Mouse (Mus musculus) frontal cortex, postnatal 10 days (tissue): ENCODE data around the gene Cntf.

Source experiments
- DNase-seq, 2 experiments: peaks; one replicate each; pipeline ENCODE4 v3.0.0; 2022; ENCODE audit warnings: low spot score in 2 of 2, mixed read lengths in 1 of 2

Gene Cntf

DNA sequence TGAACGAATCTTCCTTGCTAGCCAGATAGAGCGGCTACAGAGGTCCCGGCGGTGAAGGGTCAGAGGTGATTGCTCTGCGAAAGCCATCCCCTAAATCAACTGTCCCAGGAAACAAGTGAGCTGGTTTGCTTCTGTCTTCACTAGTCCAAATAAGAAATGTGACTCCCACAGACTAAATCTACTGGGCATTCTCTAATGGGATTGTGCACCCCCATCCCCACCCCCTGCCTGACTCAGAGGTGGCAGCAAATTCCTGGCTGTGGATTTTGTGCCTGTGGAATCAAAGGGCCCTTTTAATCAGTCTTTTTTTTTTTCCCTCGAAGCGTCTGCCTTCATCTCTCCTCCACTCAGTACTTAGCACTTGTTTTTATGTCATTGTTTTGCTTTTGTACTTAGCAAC is at the start of gene Cntf:
Gene Cntf, minus strand, starts transcription at position 325 of the 400 bp plus-strand sequence.
- no peak for DNase-seq

DNA sequence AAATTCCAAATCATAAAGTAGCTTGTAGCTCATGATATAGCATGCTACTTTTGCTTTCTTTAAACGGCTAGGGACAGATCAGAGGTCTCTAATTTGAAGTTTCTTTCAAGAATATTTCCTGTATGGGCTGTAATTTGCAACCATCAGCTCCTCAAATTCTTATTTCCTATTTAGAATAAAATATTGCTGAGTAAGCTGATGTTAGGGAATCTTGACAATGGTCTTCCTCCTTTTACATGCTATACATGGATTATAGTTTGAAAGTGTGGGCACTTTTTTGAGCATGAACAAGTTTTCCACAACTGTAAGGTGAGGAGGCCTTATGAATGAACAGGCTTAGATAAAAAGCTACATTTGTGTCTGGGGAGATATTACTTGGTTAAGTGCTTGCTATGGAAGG is 48.5 kb upstream of the Cntf start:
- DNase-seq: no peak

DNA sequence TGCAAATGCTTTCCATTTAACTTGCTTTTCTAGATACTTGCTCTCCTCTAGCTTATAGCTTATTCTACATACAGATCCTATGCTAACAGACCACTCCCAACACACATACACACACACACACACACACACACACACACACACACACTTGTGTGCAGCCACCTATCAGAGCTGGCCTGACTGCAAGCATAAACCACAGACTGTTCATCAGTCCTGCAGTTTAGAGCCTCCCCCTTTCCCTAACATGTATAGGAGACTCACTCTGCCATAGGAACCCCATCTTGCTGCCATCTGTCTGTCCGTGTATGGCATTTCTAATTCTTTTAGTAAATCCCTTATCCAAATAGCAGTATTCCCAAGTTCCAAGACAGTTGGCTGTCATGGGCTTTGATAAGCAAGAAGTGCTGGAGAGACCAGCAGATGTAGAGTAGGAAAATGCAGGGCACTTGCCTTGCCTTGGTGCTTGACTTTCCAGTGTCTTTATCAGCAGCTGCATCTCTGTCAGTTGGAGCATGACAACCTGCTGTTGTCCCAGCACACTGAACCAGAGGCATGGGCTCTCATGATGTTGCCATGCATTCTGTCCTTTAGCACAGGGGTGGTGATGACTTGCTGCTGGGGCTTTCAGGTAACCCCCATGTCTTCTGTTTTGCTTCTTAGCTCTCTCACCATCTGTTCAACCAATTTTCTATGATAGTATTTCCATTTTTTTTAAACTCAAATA is 47.4 kb upstream of the Cntf start:
- no peak for DNase-seq

DNA sequence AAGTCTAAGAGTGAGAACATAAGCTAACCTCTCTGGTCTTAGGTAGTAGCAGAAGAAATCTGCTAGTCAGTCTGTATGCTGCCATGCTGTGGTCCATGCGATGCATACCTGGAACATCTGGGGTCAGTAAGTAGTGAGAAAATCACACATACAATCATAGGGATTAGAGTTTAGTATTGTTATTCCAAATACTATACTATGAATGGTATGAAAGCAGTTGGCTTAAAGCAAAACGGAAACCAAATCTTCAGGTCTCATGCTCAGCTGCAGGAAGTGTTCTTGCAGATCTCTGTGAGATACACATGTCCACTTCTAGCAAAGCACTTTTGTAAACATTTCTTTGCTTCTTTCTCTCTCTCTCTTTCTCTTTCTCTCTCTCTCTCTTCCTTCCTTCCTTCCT is 40.8 kb upstream of the Cntf start:
- no peak for DNase-seq

DNA sequence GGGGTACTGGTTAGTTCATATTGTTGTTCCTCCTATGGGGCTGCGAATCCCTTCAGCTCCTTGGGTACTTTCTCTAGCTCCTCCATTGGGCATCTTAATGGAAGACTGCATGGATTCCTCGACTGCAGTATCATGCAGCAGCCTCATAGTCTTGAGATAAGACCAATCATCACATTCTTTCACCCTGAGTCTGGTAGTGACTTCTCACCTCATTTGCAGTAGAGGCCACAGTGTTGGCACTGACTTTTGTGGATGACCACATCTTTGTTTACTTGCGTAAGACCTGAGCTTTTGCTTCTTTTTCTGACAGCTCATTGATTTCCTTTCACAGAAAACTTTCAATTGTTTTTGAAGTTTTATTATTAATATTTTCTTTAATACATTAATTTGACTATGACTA is 40.3 kb upstream of the Cntf start:
- no peak for DNase-seq

DNA sequence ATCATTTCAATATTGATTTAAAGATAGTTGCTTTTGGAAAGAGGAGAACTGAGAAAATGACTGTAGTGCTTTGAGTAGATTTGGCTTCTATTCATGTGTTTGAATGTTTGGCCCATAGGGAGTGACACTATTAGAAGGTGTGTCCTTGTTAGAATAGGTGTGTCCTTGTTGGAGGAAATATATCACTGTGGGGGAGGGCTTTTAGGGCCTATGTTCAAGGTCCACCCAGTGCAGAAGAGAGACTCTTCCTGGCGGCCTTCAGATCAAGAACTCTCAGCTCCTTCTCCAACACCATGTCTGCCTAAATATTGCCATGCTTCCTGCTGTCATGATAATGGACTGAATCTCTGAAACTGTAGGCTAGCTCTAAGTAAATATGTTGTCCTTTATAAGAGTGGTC is 38.8 kb upstream of the Cntf start:
- no peak for DNase-seq

DNA sequence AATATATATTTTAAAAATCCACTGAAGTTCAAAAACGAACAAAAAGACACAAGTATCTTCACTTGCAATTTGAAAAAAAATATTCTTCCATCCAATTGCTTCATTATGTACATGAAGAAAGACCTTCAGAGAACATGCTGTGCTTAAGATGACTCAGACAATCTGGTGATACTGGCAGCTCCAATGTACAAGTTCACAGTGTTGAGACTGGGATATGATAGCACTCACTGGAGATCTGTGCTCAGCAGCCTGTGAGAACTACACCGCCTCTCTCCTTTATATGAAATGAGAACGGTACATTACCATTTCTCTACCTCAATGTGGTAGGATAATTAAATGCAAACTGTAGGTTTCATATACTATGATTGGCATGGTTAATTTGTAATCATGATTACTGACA is 37.4 kb upstream of the Cntf start:
- no peak for DNase-seq

DNA sequence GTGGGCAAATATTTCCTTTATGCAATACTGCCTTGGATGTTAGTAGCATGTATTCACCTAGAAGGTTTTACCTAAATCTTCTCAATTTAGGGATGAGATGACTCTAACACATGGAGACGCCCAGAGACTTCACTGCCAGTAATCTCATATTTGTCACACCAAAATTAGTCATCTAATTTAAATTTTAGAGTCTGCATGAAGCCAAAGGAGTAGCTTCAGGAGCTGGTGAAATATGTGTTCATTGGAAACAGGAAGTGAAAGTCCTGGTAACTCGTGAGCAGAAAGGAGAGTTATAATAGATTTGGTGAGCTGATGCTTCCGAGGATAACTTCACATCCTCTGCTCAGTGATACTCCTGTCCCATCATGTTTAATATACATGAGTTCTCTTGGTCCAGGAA is 35.6 kb upstream of the Cntf start:
- no peak for DNase-seq

DNA sequence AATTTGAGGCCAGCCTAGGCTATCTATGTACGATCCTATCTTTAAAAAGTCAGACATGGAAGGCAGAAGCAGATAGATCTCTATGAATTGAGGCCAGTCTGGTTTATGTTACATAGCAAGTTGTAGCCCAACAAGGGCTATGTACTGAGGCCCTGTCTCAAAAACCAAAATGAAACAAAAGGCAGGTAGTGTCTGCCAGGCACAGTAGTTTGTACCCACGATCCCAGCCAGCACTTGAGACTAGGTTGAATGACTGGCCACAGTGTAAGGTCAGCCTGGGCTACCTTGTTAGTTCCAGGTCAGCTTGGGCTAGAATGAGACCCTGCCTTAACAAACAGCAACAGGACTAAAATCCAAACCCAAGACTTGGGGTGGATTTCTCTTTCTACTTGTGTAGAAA is 35.2 kb upstream of the Cntf start:
- no peak for DNase-seq

DNA sequence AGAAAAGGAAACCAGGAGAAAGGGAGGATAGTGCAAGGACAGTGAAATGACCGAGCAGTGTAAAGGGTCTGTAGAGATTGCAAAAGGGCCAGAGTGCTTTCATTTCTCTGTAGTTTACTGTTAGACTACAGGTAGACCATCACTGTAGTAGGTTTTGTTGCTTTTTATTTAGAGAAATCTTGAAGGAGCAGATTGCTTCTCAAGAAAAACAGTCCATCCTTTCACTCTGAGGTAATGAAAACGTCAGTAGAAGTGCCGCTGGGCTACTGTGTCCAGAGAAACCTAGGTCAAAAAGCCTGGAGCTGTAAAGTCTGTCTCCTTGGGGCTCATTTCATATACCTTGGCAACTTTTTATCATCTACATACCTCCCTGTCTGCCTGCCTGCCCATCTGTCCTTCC is 33.6 kb upstream of the Cntf start:
- no peak for DNase-seq

DNA sequence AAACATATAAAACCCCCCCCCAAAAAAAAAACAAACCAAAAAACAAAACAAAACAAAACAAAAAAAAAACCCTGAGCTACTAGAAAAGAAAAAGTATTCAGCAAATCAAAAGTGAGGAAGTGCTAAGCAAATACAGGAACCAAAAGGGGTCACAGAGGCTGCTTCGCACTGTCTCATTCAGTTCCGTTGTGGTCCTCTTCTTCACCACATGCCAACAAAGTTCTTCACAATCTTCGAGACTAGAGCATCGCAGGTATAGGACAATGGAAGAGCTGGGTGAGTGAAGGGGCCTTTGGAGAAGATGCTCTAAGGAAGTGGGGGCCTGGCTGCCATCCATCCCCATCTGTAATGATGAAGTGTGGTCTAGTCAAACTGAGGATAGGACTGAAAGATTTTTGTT is 33.0 kb upstream of the Cntf start:
- no peak for DNase-seq

DNA sequence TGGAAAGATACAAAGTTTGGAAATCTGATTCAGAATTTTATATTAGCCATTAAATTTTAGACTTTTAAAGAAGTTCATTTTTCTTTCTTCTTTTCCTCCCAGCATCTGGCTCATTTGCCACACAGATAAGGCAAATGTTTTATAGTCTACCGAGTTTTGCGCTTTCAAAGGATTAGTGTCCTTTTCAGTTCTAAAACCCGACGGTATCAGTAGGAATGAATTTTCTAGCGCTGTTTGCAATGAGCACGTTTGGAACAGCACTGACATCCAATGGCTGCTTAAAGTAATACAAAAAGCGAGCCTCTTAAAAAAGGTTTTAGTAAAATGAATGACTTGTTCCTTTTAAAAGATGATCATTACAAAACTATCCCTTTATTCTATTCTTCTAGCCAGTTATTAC is 31.6 kb upstream of the Cntf start:
- DNase-seq: no peak

DNA sequence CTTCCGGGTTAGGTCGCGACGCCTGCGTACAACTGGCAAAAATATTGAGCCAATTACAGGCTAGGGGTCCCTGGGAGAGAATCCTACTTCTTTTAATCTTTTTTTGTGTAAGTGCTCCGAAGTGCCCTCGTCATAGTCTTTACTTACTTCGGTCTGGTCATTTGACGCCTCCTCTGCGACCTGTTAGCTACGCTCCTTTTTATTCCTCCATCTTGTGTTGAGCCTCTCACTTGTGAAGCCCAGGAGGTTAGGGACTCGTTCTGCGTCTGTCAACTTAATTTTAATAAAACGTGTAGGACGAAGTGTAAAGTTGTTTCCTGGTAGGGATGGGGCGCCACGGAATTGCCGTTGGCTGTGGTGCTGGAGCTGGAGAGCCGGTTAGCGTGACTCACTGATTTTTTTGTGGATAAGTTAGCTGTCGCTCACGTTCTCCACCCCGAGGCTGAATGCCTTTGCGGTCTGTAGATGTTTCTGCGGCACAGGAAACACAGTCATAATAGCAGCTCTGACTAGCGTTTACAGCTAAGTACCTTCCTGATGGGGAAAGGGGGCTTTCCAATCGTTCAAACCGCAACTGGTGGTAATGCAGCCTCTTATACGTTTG is 31.0 kb upstream of the Cntf start:
- DNase-seq: peak in 1 of 2 experiments; percentile 50

DNA sequence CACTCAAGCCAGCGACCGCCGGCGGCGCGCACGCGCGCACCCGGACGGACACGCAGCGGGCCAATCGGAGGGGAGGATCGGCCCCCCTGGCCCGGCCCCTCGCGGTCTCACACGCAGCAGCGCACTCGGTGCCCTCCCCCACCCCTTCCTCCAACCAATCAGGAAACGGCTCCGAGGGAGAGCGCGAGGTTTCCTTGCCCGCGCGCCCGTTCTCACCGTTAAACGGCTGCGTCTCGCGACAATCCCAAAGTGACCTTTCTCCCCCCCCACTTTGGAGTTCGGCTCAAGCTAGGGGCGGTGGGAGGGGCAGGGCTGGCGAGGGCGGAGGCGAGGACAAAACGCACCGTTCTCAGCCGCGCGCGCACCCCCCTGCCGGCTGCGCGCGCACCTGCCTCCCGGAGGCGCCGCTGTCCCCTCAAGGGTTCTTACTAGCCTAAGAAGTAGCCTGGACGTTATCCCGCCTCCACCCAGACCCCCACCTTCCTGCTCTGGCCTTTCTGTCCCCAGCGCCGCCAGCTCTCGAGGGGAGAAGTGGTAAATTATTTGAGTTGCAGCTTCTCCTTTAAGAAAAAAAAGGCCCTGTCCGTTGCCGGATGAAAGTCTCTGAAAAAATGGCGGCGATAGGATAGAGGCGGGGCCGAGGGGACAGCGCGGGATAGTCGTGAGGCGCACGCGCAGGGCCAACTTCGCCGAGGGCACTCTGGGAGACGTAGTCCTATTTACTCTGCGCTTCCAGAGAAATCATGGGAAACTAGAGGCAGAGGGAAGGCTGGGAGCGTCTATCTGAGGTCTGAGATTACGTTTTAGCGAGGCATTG is 30.3 kb upstream of the Cntf start, which contains the start of the genes Zfp91 and Lpxn:
Gene Zfp91, minus strand, starts transcription at position 616 of the 817 bp plus-strand sequence.
Gene Lpxn, plus strand, starts transcription at position 683 of the 817 bp plus-strand sequence.
- DNase-seq: peak; percentile 97

DNA sequence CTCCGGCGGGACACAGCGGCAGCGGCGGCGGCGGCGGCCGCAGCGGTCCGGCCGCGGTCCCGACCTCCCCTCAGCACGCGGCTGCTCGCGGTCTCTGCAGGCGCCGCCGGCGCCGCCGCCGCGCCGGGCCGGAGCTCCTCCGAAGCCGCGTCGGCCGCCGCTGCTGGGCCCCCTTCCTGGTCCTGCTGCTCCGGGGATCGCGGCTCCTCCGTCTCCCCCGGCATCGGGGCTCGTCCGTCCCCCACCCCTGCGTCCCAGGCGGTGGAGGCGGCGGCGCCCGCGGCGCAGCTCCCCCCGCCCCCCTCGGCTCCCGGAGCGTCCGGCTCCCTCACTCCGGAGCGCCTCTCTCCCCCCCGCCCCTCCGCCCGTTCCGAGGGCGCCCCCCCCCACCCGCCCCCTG is 29.7 kb upstream of the Cntf start:
- no peak for DNase-seq

DNA sequence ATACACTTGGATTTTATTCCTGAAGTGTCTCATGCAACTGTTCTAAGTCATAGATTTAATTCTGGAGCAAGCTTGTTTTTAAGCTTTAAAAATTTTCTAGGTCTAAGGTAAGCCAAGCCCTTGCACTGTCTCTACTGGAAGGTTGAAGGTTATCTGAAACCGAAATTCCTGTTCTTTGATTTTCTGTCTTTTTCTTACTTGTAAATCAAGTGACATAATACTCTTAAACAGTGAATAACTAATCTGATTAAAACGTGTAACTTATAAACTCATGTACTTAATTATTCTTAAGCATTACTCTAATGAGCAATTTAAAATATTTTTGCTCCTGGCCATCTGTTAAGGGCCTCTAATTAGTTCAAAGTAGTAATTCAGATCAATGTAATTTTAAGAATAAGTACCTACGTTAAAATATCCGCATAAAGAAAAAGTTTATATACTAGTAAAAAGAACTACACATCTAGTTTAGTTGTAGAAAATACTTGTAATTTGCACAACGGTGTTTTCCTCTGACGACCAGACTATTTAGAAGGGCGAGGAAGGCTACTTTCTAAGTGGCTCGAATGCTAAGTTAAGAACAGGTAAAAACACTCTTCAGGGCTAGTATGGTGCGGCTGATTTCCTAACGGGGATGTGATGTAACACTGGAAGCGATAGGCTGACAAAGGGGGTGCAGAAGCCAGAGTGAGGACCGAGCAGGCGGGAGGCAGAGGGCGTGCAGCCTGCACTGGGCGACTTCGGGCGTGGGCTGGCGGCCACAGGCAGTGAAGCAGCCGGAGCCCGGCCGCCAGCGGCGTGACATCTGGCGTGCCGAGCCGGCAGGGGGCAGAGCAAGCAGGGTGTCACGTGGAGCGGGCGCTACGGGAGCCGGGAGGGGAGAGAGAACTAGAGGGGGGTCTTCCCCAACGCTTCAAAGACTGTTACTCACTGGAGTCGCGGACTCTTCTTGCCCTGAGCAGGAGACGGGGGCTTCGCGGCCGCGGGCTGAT is 28.9 kb upstream of the Cntf start:
- peak; percentile 85 to 94 for DNase-seq

DNA sequence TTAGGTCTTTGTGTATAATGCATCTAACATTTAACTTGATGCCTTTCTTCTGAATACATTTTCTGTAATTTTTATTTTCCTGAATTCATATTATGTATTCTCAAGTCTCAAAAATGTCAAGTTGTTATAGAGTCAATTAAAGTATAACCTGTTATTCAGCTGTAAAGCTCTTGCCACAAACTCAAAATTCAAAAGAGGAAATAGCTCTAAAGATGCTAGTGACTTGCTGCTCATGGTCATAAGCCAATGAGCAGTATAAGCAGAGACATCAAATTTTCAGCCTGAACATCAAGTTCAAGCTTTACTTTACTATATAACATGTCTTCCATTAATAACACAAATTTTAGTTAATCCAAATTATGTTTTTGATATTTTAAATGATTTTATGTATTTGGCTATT is 26.9 kb upstream of the Cntf start:
- no peak for DNase-seq

DNA sequence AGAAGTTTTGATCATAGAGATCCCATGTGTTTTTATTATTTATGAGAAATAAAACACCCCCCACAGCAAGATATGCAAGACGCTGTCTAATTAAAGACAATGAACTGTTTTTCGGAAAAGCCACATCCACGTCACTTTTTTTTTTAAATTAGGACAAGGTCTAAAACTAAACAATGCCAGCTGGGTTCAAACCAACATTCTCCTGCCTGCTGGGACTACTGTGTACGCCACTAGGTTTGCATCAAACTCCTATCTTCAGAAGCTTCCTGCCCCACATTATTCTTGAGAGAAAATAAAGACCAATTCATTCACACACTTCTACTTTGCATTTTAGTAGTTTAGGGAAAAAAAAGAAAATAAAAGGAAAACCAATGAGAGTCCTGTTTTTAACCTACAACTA is 22.3 kb upstream of the Cntf start:
- no peak for DNase-seq

DNA sequence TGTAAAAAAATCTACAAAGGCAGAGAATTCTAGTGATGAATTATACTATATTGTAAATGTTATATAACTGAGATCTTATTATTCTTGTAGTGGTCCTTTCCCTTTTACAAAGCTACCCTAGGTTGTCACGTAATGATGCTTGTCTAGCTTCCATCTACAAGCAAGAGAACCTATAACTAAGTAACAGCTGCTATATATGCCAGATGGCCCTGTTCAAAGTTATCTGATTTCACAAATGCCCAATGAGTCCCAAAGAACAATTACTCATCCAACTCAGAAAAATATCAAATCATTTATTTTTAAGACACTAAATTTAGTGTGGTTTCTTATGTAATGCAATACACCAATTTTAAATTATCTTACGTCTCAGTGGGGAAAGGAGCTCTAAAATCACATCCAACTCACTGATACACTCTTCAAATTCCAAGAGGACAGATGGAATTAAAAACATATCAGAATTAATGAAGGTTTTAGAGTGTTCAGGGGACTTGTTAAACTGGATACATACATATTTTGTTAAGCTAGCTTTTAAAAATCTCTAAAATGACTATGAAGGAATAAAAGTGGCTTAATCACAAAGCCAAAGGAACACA is 21.5 kb upstream of the Cntf start:
- no peak for DNase-seq

DNA sequence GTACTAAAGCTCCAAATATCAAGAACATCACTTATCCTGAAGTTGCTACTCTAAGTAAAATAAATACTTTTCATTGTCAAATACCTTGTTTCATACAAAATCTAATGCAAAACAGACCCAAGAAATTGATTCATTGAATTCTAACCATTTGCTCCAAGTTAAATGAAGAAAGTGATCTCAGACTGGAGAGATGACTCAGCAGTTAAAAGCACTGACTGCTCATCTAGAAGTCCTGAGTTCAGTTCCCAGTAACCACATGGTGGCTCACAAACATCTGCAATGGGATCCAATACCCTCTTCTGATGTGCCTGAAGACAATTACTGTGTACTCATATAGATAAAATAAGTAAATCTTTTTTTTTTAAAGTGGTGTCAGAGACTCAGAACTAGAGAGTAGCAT is 15.0 kb upstream of the Cntf start:
- no peak for DNase-seq

DNA sequence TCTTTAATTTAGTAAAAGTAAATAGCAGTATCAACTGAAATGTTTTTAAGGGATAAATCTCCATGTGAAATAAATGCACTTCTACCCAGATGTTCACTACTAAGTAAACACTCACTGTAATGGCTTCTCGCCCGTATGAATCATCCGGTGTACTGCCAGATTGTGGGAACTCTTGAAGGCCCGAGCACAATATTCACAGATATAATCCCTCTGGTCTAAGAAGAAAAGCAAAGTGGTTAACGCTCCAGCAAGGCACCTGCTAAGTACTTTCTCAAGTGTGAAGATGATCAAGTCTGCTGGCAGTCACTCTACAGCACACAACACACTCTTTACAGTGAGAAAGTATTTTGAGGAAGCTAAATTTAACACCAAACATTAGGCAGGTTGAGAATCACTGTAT is 5.5 kb upstream of the Cntf start:
- DNase-seq: no peak
